Mouse (Mus musculus) spleen, postnatal 36 days (tissue): ENCODE measurements around the gene Fam222a.

Source experiments
- DNase-seq, 2 experiments: peaks; one replicate each; pipeline ENCODE4 v3.0.0; 2022; ENCODE audit warnings: low spot score in 2 of 2, mixed read lengths in 1 of 2

Fam222a gene

GRCm38 (mm10) chr5:114611256-114611655 lies 43.4 kb downstream of the Fam222a start:
- no peak for DNase-seq

DNA sequence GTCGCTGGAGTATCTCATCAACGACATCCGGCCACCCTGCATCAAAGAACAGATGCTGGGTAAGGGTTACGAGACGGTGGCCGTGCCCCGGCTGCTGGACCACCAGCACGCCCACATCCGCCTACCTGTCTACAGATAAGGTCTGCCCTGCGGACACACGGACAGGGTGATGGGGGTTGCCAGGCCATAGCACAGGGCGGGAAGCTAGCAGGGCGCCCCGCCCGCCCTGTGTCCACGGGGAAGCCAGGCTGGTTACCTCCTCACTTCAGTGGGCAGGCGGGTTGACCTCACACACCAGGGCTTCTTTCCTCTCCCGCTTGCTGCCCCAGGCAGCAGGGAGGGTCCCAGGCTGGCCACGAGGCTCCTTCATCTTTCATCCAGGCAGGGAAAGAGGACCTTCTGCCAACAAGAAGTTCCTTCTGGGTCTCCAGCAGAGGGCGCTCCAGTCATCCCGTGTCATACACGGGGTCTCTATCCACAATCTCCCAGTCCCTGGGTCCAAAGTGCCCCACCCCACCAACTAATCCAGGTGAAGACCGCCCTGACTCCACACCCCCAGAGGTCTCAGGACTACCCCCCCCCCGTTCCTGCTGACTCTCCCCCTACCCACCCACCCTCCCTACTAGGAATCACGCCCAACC lies 44.3 kb downstream of the Fam222a start:
- no peak for DNase-seq

GRCm38 (mm10) chr5:114614863-114615262 lies 47.0 kb downstream of the Fam222a start:
- DNase-seq: no peak

DNA sequence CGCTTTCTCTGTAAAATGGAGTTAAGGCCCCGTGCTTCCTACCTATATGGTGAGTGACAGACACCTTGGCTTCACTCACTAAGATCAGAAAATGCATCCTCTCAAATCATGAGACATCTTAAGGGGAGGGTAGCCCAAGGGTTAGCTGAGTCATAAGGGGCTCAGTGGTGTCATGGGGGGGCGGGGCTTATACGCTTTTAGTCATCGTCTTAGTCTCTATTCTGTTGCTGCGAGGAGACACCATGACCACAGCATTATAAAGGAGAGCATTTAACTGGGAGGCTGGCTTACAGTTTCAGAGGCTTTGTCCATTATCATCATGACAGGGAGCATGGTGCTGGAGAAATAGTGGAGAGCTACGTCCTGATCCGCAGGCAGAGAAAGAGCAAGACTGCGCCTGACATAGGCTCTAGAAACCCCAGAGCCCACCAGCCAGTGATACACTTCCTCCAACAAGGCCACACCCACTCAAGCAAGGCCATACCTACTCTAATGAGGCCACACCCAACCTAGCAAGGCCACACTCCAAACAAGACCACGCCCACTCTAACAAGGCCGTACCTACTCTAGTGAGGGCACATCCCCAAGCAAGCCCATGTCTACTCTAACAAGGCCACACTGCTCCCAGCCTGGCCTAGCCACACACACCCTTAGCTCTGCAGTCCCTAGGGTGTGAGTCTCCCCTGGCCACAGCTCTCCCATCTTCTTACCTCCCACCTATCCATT lies 48.7 kb downstream of the Fam222a start:
- DNase-seq: no peak

DNA sequence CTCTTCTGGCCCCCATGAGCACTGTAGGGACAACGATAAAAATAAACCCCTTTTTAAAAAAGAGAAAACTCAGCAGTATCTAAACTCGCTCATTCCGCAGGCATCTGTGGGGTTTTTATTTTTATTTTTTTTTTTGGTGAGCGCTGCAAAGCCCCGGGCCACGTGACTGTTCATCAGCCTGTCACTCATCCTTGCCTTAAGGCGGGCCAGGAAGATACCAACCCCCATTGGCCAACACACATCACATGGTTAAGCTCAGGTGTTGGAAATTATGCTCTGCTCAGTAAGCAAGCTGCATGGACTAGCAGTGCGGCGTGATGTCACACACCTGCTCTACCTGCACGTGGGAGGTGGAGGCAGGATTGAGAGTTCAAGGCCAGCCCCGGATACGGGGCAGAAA lies 50.0 kb downstream of the Fam222a start:
- no peak for DNase-seq

GRCm38 (mm10) chr5:114618851-114619250 lies 51.0 kb downstream of the Fam222a start:
- peak in 1 of 2 experiments; percentile 38 for DNase-seq

- DNase-seq: no peak
Measured at GRCm38 (mm10) chr5:114620305-114620704, 52.5 kb downstream of the Fam222a start.

DNA sequence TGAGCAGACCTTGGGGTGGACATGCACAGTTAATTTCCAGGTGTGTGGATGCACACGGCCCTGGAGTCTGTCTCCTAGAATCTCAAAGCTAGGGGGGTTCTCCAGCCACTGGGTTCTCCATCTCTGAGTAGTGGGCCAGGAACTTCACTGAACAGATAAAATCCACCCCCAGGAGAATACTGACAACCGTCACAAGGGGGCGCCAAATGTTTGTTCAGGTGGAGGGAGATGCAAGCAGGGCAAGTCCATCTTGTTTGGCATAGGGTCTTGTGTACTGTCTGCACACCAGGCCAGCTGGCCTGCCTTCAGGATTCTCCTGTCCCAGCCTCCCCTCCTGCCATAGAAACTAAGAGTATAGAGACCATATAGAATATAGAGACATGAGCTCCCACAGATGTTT lies 57.8 kb downstream of the Fam222a start:
- peak; percentile 49 to 60 for DNase-seq

GRCm38 (mm10) chr5:114631336-114631735 lies 63.5 kb downstream of the Fam222a start:
- DNase-seq: no peak

GRCm38 (mm10) chr5:114636091-114636490 lies 68.3 kb downstream of the Fam222a start:
- no peak for DNase-seq

GRCm38 (mm10) chr5:114638769-114639644 lies 71.2 kb downstream of the Fam222a start:
- DNase-seq: peak; percentile 72 to 74

DNA sequence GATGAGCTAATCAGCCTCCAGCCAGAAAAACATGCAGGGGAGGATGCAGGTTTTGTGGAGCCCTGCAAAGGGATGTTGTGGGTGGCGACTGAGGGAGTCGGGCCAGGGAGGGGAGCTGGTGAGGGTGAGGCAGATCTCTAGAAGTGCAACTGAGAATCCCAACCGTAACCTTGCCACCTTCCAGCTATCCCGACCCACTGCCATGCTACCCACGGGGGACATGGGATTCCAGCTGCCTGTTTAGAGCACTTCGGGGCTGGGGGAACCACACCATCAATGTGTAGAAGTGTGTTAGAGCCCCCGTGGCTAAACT lies 71.8 kb downstream of the Fam222a start:
- DNase-seq: no peak

DNA sequence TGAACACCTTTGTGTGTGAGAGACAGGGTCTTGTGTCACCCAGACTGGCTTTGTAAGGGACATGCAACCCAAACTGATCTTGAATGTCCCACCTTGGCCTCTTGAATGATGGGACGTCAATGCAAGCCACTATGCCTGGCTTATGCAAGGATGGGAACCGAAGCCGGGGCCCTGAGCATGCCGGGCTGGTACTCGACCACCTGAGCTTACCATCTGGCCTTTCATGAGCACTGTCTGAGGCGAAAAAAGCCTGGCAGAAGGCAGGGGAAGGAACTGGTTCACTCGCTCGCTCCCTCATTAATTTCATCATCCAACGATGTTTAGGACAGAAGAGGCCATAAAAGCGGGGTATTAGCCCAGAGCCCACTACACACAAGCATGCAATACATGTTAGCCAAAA lies 73.0 kb downstream of the Fam222a start:
- DNase-seq: no peak

- DNase-seq: no peak
Measured at GRCm38 (mm10) chr5:114644918-114645317, 77.1 kb downstream of the Fam222a start.

DNA sequence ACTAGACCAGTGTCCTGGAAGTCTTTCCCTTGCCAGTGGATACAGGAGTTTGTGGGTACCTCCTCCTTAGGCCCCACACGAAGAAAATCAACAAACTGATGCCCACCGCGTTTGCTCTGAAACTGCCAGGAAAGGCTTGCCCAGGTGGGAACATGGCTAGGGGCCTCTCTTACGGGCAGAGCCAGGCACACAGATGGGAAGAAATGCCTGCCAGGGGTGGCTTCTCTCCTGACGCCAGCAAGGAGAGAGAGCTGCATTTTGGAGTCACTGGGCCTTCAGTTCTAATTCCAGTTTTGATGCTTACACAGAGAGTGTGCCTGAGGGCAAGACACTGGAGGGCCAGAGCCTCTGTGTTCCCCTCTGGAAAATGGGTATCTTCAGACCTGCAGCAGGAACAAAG lies 78.1 kb downstream of the Fam222a start:
- no peak for DNase-seq

- DNase-seq: no peak
Measured at GRCm38 (mm10) chr5:114647211-114647974, 79.6 kb downstream of the Fam222a start.

DNA sequence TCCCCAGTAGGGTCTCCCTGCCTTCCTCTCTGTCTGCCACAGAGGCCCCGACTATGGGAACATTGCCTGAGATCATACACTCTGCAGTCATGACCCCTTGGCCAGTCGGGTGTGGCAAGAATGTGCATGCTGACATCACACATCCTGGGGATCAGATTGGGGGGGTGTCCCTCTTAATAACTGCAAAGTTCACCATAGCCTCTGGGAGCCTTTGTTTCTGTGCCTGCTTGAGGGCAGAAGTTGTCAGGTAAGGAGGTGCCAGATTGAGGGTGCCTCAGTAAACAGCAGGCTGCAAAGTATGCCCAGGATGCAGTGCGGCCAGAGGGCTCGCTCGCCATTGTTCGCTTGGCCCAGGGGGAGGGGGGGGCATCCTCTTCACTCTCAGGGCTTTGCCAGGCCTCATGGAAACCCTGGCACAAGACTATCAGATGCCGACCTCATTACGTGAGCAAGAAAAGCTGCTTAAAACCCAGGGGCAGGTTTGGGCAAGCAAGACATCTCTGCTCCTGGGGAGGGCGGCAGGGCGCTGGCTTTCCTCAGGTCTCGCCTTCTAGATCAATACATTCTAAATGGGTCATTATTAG lies 81.0 kb downstream of the Fam222a start:
- DNase-seq: no peak

DNA sequence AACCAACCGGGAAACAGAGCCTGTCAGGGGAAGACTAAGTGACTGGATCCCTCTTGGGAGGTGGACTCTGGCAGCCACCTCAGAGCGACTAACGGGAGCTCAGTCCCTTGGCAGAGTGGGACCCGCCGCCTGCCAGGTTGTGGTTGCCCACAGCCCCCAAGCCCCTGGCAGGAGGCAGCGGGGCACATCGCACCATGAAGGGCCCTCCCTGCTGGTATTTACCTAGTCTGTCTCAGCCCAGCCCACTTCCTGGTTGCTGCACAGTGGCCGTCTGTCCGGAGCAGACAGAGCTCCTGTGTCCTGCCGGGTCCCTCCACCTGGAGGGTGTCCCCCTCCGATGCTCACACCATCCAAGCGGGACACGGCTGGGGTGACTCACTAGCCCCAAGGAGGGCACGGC lies 83.2 kb downstream of the Fam222a start:
- no peak for DNase-seq

- DNase-seq: no peak
Measured at GRCm38 (mm10) chr5:114651449-114651848, 83.6 kb downstream of the Fam222a start.

DNA sequence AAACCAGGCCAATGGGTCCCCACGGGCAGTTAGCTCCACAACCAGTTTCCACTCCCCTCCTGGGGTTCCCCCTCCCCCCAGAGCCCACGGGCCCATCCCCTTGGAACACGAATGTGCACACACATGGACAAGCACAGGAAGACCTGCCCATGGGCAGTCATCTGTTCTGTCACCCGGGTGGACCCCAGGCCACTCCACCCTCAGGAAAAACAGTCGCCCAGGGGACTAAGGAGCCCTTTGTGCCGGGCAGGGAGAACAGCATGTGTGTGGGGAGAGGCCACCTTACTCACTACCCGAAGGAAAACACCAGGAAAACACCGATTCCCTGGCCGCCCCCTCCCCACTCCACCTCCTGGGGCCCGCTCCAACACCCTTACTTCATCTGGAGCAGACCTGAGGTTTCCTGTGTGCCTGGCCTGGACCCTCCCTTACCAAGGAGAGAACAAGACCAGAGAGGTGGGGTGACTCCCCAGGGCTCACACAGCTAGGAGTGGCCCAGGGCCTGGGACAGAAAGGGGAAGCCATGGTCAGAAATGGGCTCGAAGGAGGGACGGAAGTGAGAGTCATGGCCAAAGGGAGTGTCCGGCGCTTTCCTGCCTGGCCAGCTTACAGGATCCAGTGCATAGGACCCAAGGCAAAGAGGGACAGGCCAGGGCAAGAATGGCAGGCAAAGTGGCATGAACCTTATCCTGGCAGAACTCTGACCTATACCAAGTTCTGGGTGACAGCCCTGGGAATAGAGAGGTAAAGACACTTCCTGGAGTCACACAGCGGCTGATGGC lies 86.0 kb downstream of the Fam222a start:
- DNase-seq: no peak

- DNase-seq: no peak
Measured at GRCm38 (mm10) chr5:114655721-114656120, 87.9 kb downstream of the Fam222a start.
